Mouse (Mus musculus) CH12.LX (cell line): Measurements from ENCODE around the gene Dmwd. TPM values are rescaled to one million over a fixed set of nuclear protein-coding genes. Genes with fewer than 3 reads are reported as not detected.

Source experiments
- DNase-seq: peaks from one replicate; pipeline ENCODE4 v3.0.0-alpha.2; 2013; ENCODE audit errors: extremely low read depth
- H3K27ac ChIP-seq: 2 replicates; pipeline ENCODE4 v1.5.1; 2012; ENCODE audit warnings: low read depth, mild to moderate bottlenecking, control low read depth, moderate library complexity; ENCODE audit not compliant: insufficient read depth
- H3K27me3 ChIP-seq: replicated peaks from 2 replicates; pipeline ENCODE3; 2012; ENCODE audit warnings: inconsistent platforms
- H3K36me3 ChIP-seq, 2 experiments: replicated peaks in 1 of 2; 2 replicates each; pipeline versions ENCODE3 to v1.6.1; 2012; ENCODE audit warnings: inconsistent platforms in 1 of 2, low read length in 1 of 2, mild to moderate bottlenecking in 1 of 2, mixed read lengths in 1 of 2, moderate library complexity in 1 of 2; ENCODE audit not compliant: control insufficient read depth in 1 of 2, insufficient read depth in 1 of 2
- H3K4me1 ChIP-seq, 2 experiments: 2 replicates each; pipeline ENCODE4 v1.6.1; 2012; ENCODE audit warnings: inconsistent platforms in 1 of 2, moderate library complexity in 1 of 2; ENCODE audit not compliant: insufficient read depth in 2 of 2, control insufficient read depth in 1 of 2
- H3K4me2 ChIP-seq: 2 replicates; pipeline ENCODE4 v1.6.1; 2012; ENCODE audit warnings: low read depth, mild to moderate bottlenecking, control low read depth; ENCODE audit not compliant: poor library complexity, insufficient read depth, severe bottlenecking
- H3K4me3 ChIP-seq, 3 experiments: fragments of 150-350 bp in 1 of 3; sonication (generic) in 1 of 3; replicated peaks in 1 of 3; 2 replicates each; pipeline versions ENCODE3 to v1.5.1; 2011 to 2012; ENCODE audit warnings: low read depth in 2 of 3, low read length in 2 of 3, mild to moderate bottlenecking in 2 of 3, moderate library complexity in 2 of 3, control low read depth in 1 of 3, improper control_type of control experiment in 1 of 3, inconsistent platforms in 1 of 3, mixed read lengths in 1 of 3; ENCODE audit not compliant: poor library complexity in 1 of 3
- H3K79me2 ChIP-seq: replicated peaks from 2 replicates; pipeline ENCODE4 v1.6.1; 2012; ENCODE audit warnings: mild to moderate bottlenecking, moderate library complexity; ENCODE audit not compliant: control insufficient read depth, poor library complexity, insufficient read depth, severe bottlenecking; ENCODE audit errors: extremely low read depth
- H3K9ac ChIP-seq: 2 replicates; pipeline ENCODE4 v1.6.1; 2012; ENCODE audit warnings: low read depth, mild to moderate bottlenecking, control low read depth, moderate library complexity; ENCODE audit not compliant: insufficient read depth
- H3K9me3 ChIP-seq: replicated peaks from 2 replicates; pipeline ENCODE3; 2012; ENCODE audit warnings: low read length, inconsistent platforms, mixed read lengths
- BHLHE40 ChIP-seq: IDR thresholded peaks from 2 replicates; pipeline ENCODE4 v1.6.1; 2011; ENCODE audit warnings: mild to moderate bottlenecking, low read depth, low read length, improper control_type of control experiment
- CTCF ChIP-seq, 2 experiments: IDR thresholded peaks in 1 of 2; conservative IDR thresholded peaks in 1 of 2; 2 replicates each; pipeline ENCODE4 v1.5.1; 2011 to 2012; ENCODE audit warnings: low read depth in 2 of 2, low read length in 2 of 2, improper control_type of control experiment in 1 of 2, inconsistent platforms in 1 of 2, mild to moderate bottlenecking in 1 of 2, moderate library complexity in 1 of 2
- ELF1 ChIP-seq: IDR thresholded peaks from 2 replicates; pipeline ENCODE4 v1.6.1; 2014; ENCODE audit warnings: low read depth, mild to moderate bottlenecking, inconsistent platforms, low read length, improper control_type of control experiment
- EP300 ChIP-seq: IDR thresholded peaks from 2 replicates; pipeline ENCODE4 v1.6.1; 2011; ENCODE audit warnings: low read length, improper control_type of control experiment
- HCFC1 ChIP-seq: IDR thresholded peaks from 2 replicates; pipeline ENCODE4 v1.6.1; 2012; ENCODE audit warnings: low read depth, mild to moderate bottlenecking, inconsistent platforms, low read length, improper control_type of control experiment
- IRF4 ChIP-seq: IDR thresholded peaks from 2 replicates; pipeline ENCODE4 v1.6.1; 2014; ENCODE audit warnings: low read depth, mild to moderate bottlenecking, inconsistent platforms, low read length, improper control_type of control experiment
- JUND ChIP-seq: conservative IDR thresholded peaks from 2 replicates; pipeline ENCODE4 v1.6.1; 2011; ENCODE audit warnings: low read depth, low read length, improper control_type of control experiment
- KAT2A ChIP-seq: IDR thresholded peaks from 2 replicates; pipeline ENCODE4 v1.6.1; 2012; ENCODE audit warnings: low read length, improper control_type of control experiment, inconsistent platforms; ENCODE audit not compliant: insufficient replicate concordance
- MAFK ChIP-seq: IDR thresholded peaks from 2 replicates; pipeline ENCODE4 v1.6.1; 2011; ENCODE audit warnings: low read length, improper control_type of control experiment; ENCODE audit not compliant: insufficient replicate concordance
- MAX ChIP-seq: IDR thresholded peaks from 2 replicates; pipeline ENCODE4 v1.6.1; 2011; ENCODE audit warnings: low read length, improper control_type of control experiment
- MEF2A ChIP-seq: IDR thresholded peaks from 2 replicates; pipeline ENCODE4 v1.6.1; 2014; ENCODE audit warnings: low read depth, mild to moderate bottlenecking, inconsistent platforms, low read length, improper control_type of control experiment, borderline replicate concordance
- MXI1 ChIP-seq: IDR thresholded peaks from 2 replicates; pipeline ENCODE4 v1.6.1; 2011; ENCODE audit warnings: mild to moderate bottlenecking, low read depth, low read length, improper control_type of control experiment
- NELFE ChIP-seq: IDR thresholded peaks from 2 replicates; pipeline ENCODE4 v1.6.1; 2011; ENCODE audit warnings: low read depth, low read length, improper control_type of control experiment
- PAX5 ChIP-seq: IDR thresholded peaks from 2 replicates; pipeline ENCODE4 v1.6.1; 2012; ENCODE audit warnings: low read length, inconsistent platforms, mixed read lengths
- POLR2A ChIP-seq: IDR thresholded peaks from 2 replicates; pipeline ENCODE4 v1.6.1; 2011; ENCODE audit warnings: low read depth, mild to moderate bottlenecking, improper control_type of control experiment, low read length
- RAD21 ChIP-seq: IDR thresholded peaks from 2 replicates; pipeline ENCODE4 v1.6.1; 2011; ENCODE audit warnings: low read depth, mild to moderate bottlenecking, low read length, improper control_type of control experiment, moderate library complexity
- TBP ChIP-seq: conservative IDR thresholded peaks from 2 replicates; pipeline ENCODE4 v1.6.1; 2011; ENCODE audit warnings: low read depth, low read length, improper control_type of control experiment
- UBTF ChIP-seq: IDR thresholded peaks from 2 replicates; pipeline ENCODE4 v1.6.1; 2012; ENCODE audit warnings: low read depth, mild to moderate bottlenecking, inconsistent platforms, low read length, improper control_type of control experiment, moderate library complexity
- USF2 ChIP-seq: conservative IDR thresholded peaks from 2 replicates; pipeline ENCODE4 v1.6.1; 2011; ENCODE audit warnings: low read depth, low read length, improper control_type of control experiment
- ZKSCAN1 ChIP-seq: IDR thresholded peaks from 2 replicates; pipeline ENCODE4 v1.6.1; 2012; ENCODE audit warnings: low read depth, inconsistent platforms, low read length, improper control_type of control experiment, borderline replicate concordance
- ZNF384 ChIP-seq: IDR thresholded peaks from 2 replicates; pipeline ENCODE4 v1.6.1; 2012; ENCODE audit warnings: low read depth, low read length, improper control_type of control experiment, inconsistent platforms
- dilution Hi-C: fragments of 300-500 bp; cut with MboI; formaldehyde crosslinking; loops from 2 replicates; pipeline ENCODE4 v1.14.3; 2020; ENCODE audit warnings: low sequenced_read_pairs; ENCODE audit not compliant: extremely low pct_unique_long_range_greater_than_20kb, extremely low pct_ligation_motif_present
- in situ Hi-C: fragments of 300-500 bp; cut with MboI; formaldehyde crosslinking; loops from 3 replicates; pipeline ENCODE4 v1.14.3; 2019; ENCODE audit warnings: low sequenced_read_pairs, low pct_ligation_motif_present, low pct_unique_long_range_greater_than_20kb, mixed read lengths
- polyA plus RNA-seq: library from polyadenylated mRNA; unstranded; fragments of >175 nt; gene quantifications from 2 replicates; pipeline ENCODE4 v1.2.1, GENCODE M21; 2012; ENCODE audit warnings: low read depth; ENCODE audit not compliant: insufficient read length
- total RNA-seq, 2 experiments: library from RNA; depleted of rRNA; stranded (reverse); fragments of 300-350 nt in 1 of 2; fragments of >200 nt in 1 of 2; gene quantifications; 2 replicates each; pipeline ENCODE4 v1.2.3; 2012 to 2014

Dmwd gene
- total RNA-seq (2012; rRNA removed) (not detected in 2 replicates), total RNA-seq (2014; rRNA removed) (not detected in 2 replicates), polyA plus RNA-seq (not detected in 2 replicates)

GRCm38 (mm10) chr7:19075723-19076585 lies at the start of gene Dmwd:
Gene Dmwd, plus strand, starts transcription at chr7:19076227.
- H3K36me3 ChIP-seq: no peaks in the 10 kb centered on the region
- TF ChIP-seq TBP (no peak), MEF2A (no peak), IRF4 (no peak), EP300 (no peak), MXI1 (no peak), ZKSCAN1 (no peak), PAX5 (no peak), HCFC1 (no peak), MAFK (no peak), POLR2A (no peak), KAT2A (no peak), NELFE (no peak), RAD21 (no peak), MAX (no peak), BHLHE40 (no peak), ZNF384 (no peak)
- TF ChIP-seq, all 38 proteins: peak for 0
- dilution Hi-C loops (no loop called here), in situ Hi-C loops (no loop called here)
- Histone ChIP-seq H3K9ac (no peak within 1 kb of the TSS), H3K27ac (no peak within 1 kb of the TSS), H3K4me3 (no peak within 1 kb of the TSS), H3K4me1 (peaks cover 18 to 26% of the 10 kb centered on the region in 2 experiments), H3K9me3 (peaks cover 39% of the 10 kb centered on the region), H3K4me2 (no peak within 1 kb of the TSS), H3K79me2 (no peaks in the 10 kb centered on the region), H3K27me3 (peaks cover 68% of the 10 kb centered on the region)
- no peak for DNase-seq

GRCm38 (mm10) chr7:19028067-19028466 lies 48.0 kb upstream of the Dmwd start:
- Histone ChIP-seq H3K27me3 (peaks cover 7% of the 10 kb centered on the region), H3K4me3 (no peak overlapping the region), H3K9ac (no peak overlapping the region), H3K4me1 (peaks cover 17 to 33% of the 10 kb centered on the region in 2 experiments), H3K9me3 (no peaks in the 10 kb centered on the region), H3K27ac (no peak overlapping the region), H3K4me2 (no peak overlapping the region), H3K36me3 (peaks cover 46 to 53% of the 10 kb centered on the region in 2 experiments), H3K79me2 (peaks cover 33% of the 10 kb centered on the region)
- in situ Hi-C loops (loop anchor here (10.0 kb wide), 1 partner anchor 133 kb away; no protein-coding TSS in a partner anchor), dilution Hi-C loops (no loop called here)
- DNase-seq: peak; percentile 21
- TF ChIP-seq MEF2A: no peak
- TF ChIP-seq JUND: 0 out of 2 replicates have a peak, but pooled peaks have one; percentile 11
- TF ChIP-seq USF2: no peak
- no peak for TF ChIP-seq ELF1
- no peak for TF ChIP-seq BHLHE40
- no peak for TF ChIP-seq UBTF
- TF ChIP-seq CTCF (conservative IDR thresholded peaks at IDR 0.05 in 1 of 2, IDR thresholded peaks at IDR 0.05 in 1 of 2; ENCODE audit: low read depth in 2 of 2, low read length in 2 of 2): no peak
- no peak for TF ChIP-seq KAT2A
